Mouse (Mus musculus) liver, embryonic 16.5 days (tissue): ENCODE data around the gene Dnmt3a. TPM values are rescaled to one million over a fixed set of nuclear protein-coding genes. Genes with fewer than 3 reads are reported as not detected.

Source experiments
- ATAC-seq: fragments of 200-750 bp; cut with Nextera tagmentation; 2 replicates; pipeline ENCODE4 v1.8.0; 2017; ENCODE audit warnings: low read depth, mild to moderate bottlenecking, moderate number of reproducible peaks, moderate library complexity
- H3K27ac ChIP-seq: fragments of 300-500 bp; sonication (generic); 2 replicates; pipeline ENCODE4 v1.5.1; 2014; ENCODE audit warnings: mild to moderate bottlenecking, low read length
- H3K27me3 ChIP-seq: fragments of 300-500 bp; sonication (generic); 2 replicates; pipeline ENCODE4 v1.6.1; 2014; ENCODE audit warnings: low read depth, low read length, mixed read lengths; ENCODE audit not compliant: control insufficient read depth, insufficient read depth
- H3K36me3 ChIP-seq: fragments of 300-500 bp; sonication (generic); 2 replicates; pipeline ENCODE4 v1.6.1; 2014; ENCODE audit warnings: mild to moderate bottlenecking; ENCODE audit not compliant: control insufficient read depth, insufficient read depth
- H3K4me1 ChIP-seq: fragments of 300-500 bp; sonication (generic); 2 replicates; pipeline ENCODE4 v1.6.1; 2014; ENCODE audit warnings: low read depth, low read length, mixed read lengths; ENCODE audit not compliant: control insufficient read depth
- H3K4me2 ChIP-seq: fragments of 300-500 bp; sonication (generic); 2 replicates; pipeline ENCODE4 v1.6.1; 2014; ENCODE audit warnings: low read depth, low read length, mixed read lengths
- H3K4me3 ChIP-seq: fragments of 300-500 bp; sonication (generic); 2 replicates; pipeline ENCODE4 v1.5.1; 2014; ENCODE audit warnings: low read depth, mild to moderate bottlenecking, low read length
- H3K9ac ChIP-seq: fragments of 300-500 bp; sonication (generic); 2 replicates; pipeline ENCODE4 v1.6.1; 2014; ENCODE audit warnings: low read depth, low read length
- H3K9me3 ChIP-seq: fragments of 300-500 bp; sonication (generic); replicated peaks from 2 replicates; pipeline ENCODE4 v1.6.1; 2016; ENCODE audit warnings: low read length; ENCODE audit not compliant: control insufficient read depth
- WGBS: fragments of 180-500 bp; shearing (Covaris S2); extraction: QIAGEN DNeasy Blood & Tissue Kit; methylation state at CpG from one replicate; pipeline ENCODE4 v1.1.7; 2014; ENCODE audit not compliant: insufficient replicate concordance; 5-methylcytosine and 5-hydroxymethylcytosine counted together
- polyA plus RNA-seq: library from polyadenylated mRNA; unstranded; fragments of >200 nt; fragmentation: Nextera tagmentation; extraction: Ambion mirVana; gene quantifications from 2 replicates; pipeline ENCODE4 v1.2.1, GENCODE M21; 2015

The Dnmt3a gene
- polyA plus RNA-seq, 1 experiment from 2014 or later: 16.8 TPM

- Histone ChIP-seq H3K4me1 (peaks cover 28% of the 10 kb centered on the region), H3K9ac (no peak overlapping the region), H3K36me3 (no peaks in the 10 kb centered on the region), H3K9me3 (no peaks in the 10 kb centered on the region), H3K27ac (peak overlapping the region; percentile 43), H3K27me3 (no peaks in the 10 kb centered on the region), H3K4me3 (no peak overlapping the region), H3K4me2 (0 out of 2 replicates have a peak overlapping the region, but pooled peaks have one; percentile 5)
- 3% methylated on average over 8 of the region's 8 CpGs for WGBS
- peak; percentile 82 for ATAC-seq
Observed at GRCm38 (mm10) chr12:3781482-3781881, 24.3 kb upstream of the Dnmt3a start.

GRCm38 (mm10) chr12:3783196-3783825 lies 22.5 kb upstream of the Dnmt3a start:
- Histone ChIP-seq H3K36me3 (no peaks in the 10 kb centered on the region), H3K27me3 (no peaks in the 10 kb centered on the region), H3K9ac (no peak overlapping the region), H3K4me3 (no peak overlapping the region), H3K4me1 (peaks cover 22% of the 10 kb centered on the region), H3K9me3 (no peaks in the 10 kb centered on the region), H3K27ac (no peak overlapping the region), H3K4me2 (no peak overlapping the region)
- 54% methylated on average over 3 of the region's 3 CpGs for WGBS
- ATAC-seq: no peak

- Histone ChIP-seq H3K4me3 (no peak overlapping the region), H3K27ac (no peak overlapping the region), H3K4me2 (no peak overlapping the region), H3K27me3 (no peaks in the 10 kb centered on the region), H3K9ac (no peak overlapping the region), H3K9me3 (no peaks in the 10 kb centered on the region), H3K4me1 (peaks cover 21% of the 10 kb centered on the region), H3K36me3 (no peaks in the 10 kb centered on the region)
- ATAC-seq: no peak
- WGBS: 79% methylated on average over 2 of the region's 2 CpGs
Observed at GRCm38 (mm10) chr12:3784258-3784657, 21.5 kb upstream of the Dnmt3a start.

- Histone ChIP-seq H3K4me2 (no peak overlapping the region), H3K4me3 (no peak overlapping the region), H3K4me1 (peaks cover 19% of the 10 kb centered on the region), H3K27me3 (no peaks in the 10 kb centered on the region), H3K9me3 (no peaks in the 10 kb centered on the region), H3K36me3 (no peaks in the 10 kb centered on the region), H3K27ac (no peak overlapping the region), H3K9ac (no peak overlapping the region)
- 54% methylated on average over 4 of the region's 4 CpGs for WGBS
- ATAC-seq: no peak
Observed at GRCm38 (mm10) chr12:3784729-3785128, 21.1 kb upstream of the Dnmt3a start.

- Histone ChIP-seq H3K9ac (no peak overlapping the region), H3K4me3 (no peak overlapping the region), H3K9me3 (no peaks in the 10 kb centered on the region), H3K4me1 (peaks cover 4% of the 10 kb centered on the region), H3K4me2 (no peak overlapping the region), H3K27ac (no peak overlapping the region), H3K27me3 (no peaks in the 10 kb centered on the region), H3K36me3 (no peaks in the 10 kb centered on the region)
- WGBS: 70% methylated on average over 3 of the region's 3 CpGs
- ATAC-seq: no peak
Observed at GRCm38 (mm10) chr12:3787041-3787440, 18.8 kb upstream of the Dnmt3a start.

GRCm38 (mm10) chr12:3787541-3787940 lies 18.3 kb upstream of the Dnmt3a start:
- Histone ChIP-seq H3K9ac (no peak overlapping the region), H3K4me2 (no peak overlapping the region), H3K9me3 (no peaks in the 10 kb centered on the region), H3K27ac (no peak overlapping the region), H3K36me3 (no peaks in the 10 kb centered on the region), H3K4me1 (peaks cover 4% of the 10 kb centered on the region), H3K27me3 (no peaks in the 10 kb centered on the region), H3K4me3 (no peak overlapping the region)
- whole genome bisulfite sequencing: 63% methylated on average over 1 of the region's 1 CpGs
- no peak for ATAC-seq

- no peaks in the 10 kb centered on the region for H3K9me3 ChIP-seq
- no peaks in the 10 kb centered on the region for H3K27me3 ChIP-seq
- no peak overlapping the region for H3K4me2 ChIP-seq
- no peaks in the 10 kb centered on the region for H3K36me3 ChIP-seq
- 57% methylated on average over 5 of the region's 5 CpGs for WGBS
- H3K9ac ChIP-seq: no peak overlapping the region
- no peak overlapping the region for H3K4me3 ChIP-seq
- H3K27ac ChIP-seq: no peak overlapping the region
- ATAC-seq: no peak
- H3K4me1 ChIP-seq: peaks cover 4% of the 10 kb centered on the region
Observed at GRCm38 (mm10) chr12:3788421-3789051, 17.3 kb upstream of the Dnmt3a start.

- no peak overlapping the region for H3K9ac ChIP-seq
- WGBS: 54% methylated on average over 5 of the region's 5 CpGs
- no peak overlapping the region for H3K4me3 ChIP-seq
- no peak for ATAC-seq
- no peak overlapping the region for H3K4me2 ChIP-seq
- peaks cover 4% of the 10 kb centered on the region for H3K4me1 ChIP-seq
- H3K27me3 ChIP-seq: no peaks in the 10 kb centered on the region
- no peaks in the 10 kb centered on the region for H3K9me3 ChIP-seq
- no peak overlapping the region for H3K27ac ChIP-seq
- H3K36me3 ChIP-seq: no peaks in the 10 kb centered on the region
Observed at GRCm38 (mm10) chr12:3789626-3790185, 16.1 kb upstream of the Dnmt3a start.

GRCm38 (mm10) chr12:3791257-3791656 lies 14.6 kb upstream of the Dnmt3a start:
- WGBS: 40% methylated on average over 7 of the region's 7 CpGs
- no peaks in the 10 kb centered on the region for H3K36me3 ChIP-seq
- H3K4me2 ChIP-seq: peak overlapping the region; percentile 55
- no peaks in the 10 kb centered on the region for H3K27me3 ChIP-seq
- no peak overlapping the region for H3K27ac ChIP-seq
- H3K4me3 ChIP-seq: peak overlapping the region; percentile 37; the same call in 1 of the 2 replicates
- no peak for ATAC-seq
- H3K9me3 ChIP-seq: no peaks in the 10 kb centered on the region
- peaks cover 4% of the 10 kb centered on the region for H3K4me1 ChIP-seq
- no peak overlapping the region for H3K9ac ChIP-seq
